Comparison of ENCODE assay signal across 21 mouse cellular contexts in genomic region chr8:118314188-118314563, GRCm38 (mm10). TPM values are rescaled to one million over a fixed set of nuclear protein-coding genes. Genes with fewer than 3 reads are reported as not detected.
DNase-seq lines count a peak whose midpoint lies in the region; ATAC-seq and TF ChIP-seq lines count a peak whose summit lies in the region.
"Had no signal": no experiment of that assay in that cellular context is flagged by ENCODE, and none has a peak within 500 bp of the region (broad histone marks: within the 10 kb centered on the region; RNA-seq: fewer than 3 reads in every experiment).

No protein-coding gene starts in this region.

- TF ChIP-seq CTCF in stomach, postnatal 0 days (IDR thresholded peaks at IDR 0.05; ENCODE audit: low read depth): no peak

- H3K9ac ChIP-seq in hindbrain, embryonic 14.5 days: no peak overlapping the region
- no peak overlapping the region for H3K9ac ChIP-seq in hindbrain, embryonic 16.5 days (ENCODE audit: low read depth, low read length)
- H3K9ac ChIP-seq in neural tube, embryonic 13.5 days: peak overlapping the region; percentile 51; the same call in 1 of the 2 replicates
- H3K9ac ChIP-seq in stomach, postnatal 0 days (ENCODE audit: low read length): no peak overlapping the region
- H3K9ac ChIP-seq: limb, embryonic 12.5 days; liver, postnatal 0 days had no signal

- H3K36me3 ChIP-seq in hindbrain, embryonic 14.5 days (replicated peaks; ENCODE audit: control insufficient read depth, insufficient read depth): no peaks in the 10 kb centered on the region
- no peaks in the 10 kb centered on the region for H3K36me3 ChIP-seq in hindbrain, embryonic 16.5 days (ENCODE audit: control insufficient read depth, insufficient read depth, low read length)
- no peaks in the 10 kb centered on the region for H3K36me3 ChIP-seq in neural tube, embryonic 13.5 days
- H3K36me3 ChIP-seq in stomach, postnatal 0 days (ENCODE audit: control insufficient read depth, insufficient read depth, low read length): no peaks in the 10 kb centered on the region
- H3K36me3 ChIP-seq: heart, embryonic 10.5 days; limb, embryonic 12.5 days had no signal

- no peaks in the 10 kb centered on the region for H3K9me3 ChIP-seq in hindbrain, embryonic 14.5 days (ENCODE audit: control insufficient read depth, low read length)
- no peaks in the 10 kb centered on the region for H3K9me3 ChIP-seq in hindbrain, embryonic 16.5 days (ENCODE audit: control insufficient read depth, low read length)
- no peaks in the 10 kb centered on the region for H3K9me3 ChIP-seq in neural tube, embryonic 13.5 days
- H3K9me3 ChIP-seq in stomach, postnatal 0 days (ENCODE audit: control insufficient read depth, low read length): no peaks in the 10 kb centered on the region
- H3K9me3 ChIP-seq: heart, embryonic 10.5 days; limb, embryonic 12.5 days had no signal

- H3K4me3 ChIP-seq in hindbrain, embryonic 14.5 days (replicated peaks; ENCODE audit: low read length): no peak overlapping the region
- H3K4me3 ChIP-seq in hindbrain, embryonic 16.5 days (ENCODE audit: low read length): no peak overlapping the region
- no peak overlapping the region for H3K4me3 ChIP-seq in neural tube, embryonic 13.5 days
- H3K4me3 ChIP-seq in stomach, postnatal 0 days (ENCODE audit: low read depth, low read length): no peak overlapping the region
- H3K4me3 ChIP-seq: heart, embryonic 10.5 days; layer of hippocampus, adult 2 months; limb, embryonic 12.5 days; megakaryocyte, embryonic 14.5 days had no signal

- no peak for DNase-seq in hindbrain, embryonic 14.5 days (ENCODE audit: low spot score)
- DNase-seq in lung, adult 18-20 months: peak; percentile 28 to 55
- DNase-seq in lung, postnatal 14 days: peak; percentile 3
- DNase-seq in stomach, postnatal 0 days (ENCODE audit: low spot score): no peak
- DNase-seq: adrenal gland, postnatal 25 days; cerebellum, adult 9-10 months; kidney, adult 9 months; kidney, postnatal 25 days; layer of hippocampus, postnatal 36 days; liver, postnatal 0 days; retina, postnatal 1 day; thymus, postnatal 14 days had no signal

- no peaks in the 10 kb centered on the region for H3K27me3 ChIP-seq in hindbrain, embryonic 14.5 days (ENCODE audit: control insufficient read depth, insufficient read depth, low read length)
- no peaks in the 10 kb centered on the region for H3K27me3 ChIP-seq in hindbrain, embryonic 16.5 days (replicated peaks; ENCODE audit: control insufficient read depth, insufficient read depth, low read length)
- H3K27me3 ChIP-seq in neural tube, embryonic 13.5 days: 0 out of 2 replicates have a peak, but pooled peaks cover 3% of the 10 kb centered on the region
- no peaks in the 10 kb centered on the region for H3K27me3 ChIP-seq in stomach, postnatal 0 days (ENCODE audit: control insufficient read depth, insufficient read depth, low read length)
- H3K27me3 ChIP-seq: limb, embryonic 12.5 days; megakaryocyte, embryonic 14.5 days had no signal

- peak overlapping the region; percentile 55; the same call in 1 of the 2 replicates for H3K27ac ChIP-seq in hindbrain, embryonic 14.5 days
- H3K27ac ChIP-seq in hindbrain, embryonic 16.5 days (ENCODE audit: low read depth, low read length): no peak overlapping the region
- H3K27ac ChIP-seq in neural tube, embryonic 13.5 days (replicated peaks): peak overlapping the region; percentile 84
- H3K27ac ChIP-seq in stomach, postnatal 0 days (replicated peaks): no peak overlapping the region
- H3K27ac ChIP-seq: layer of hippocampus, adult 2 months; limb, embryonic 12.5 days had no signal

- ATAC-seq in hindbrain, embryonic 14.5 days (ENCODE audit: low FRiP score): no peak
- ATAC-seq in hindbrain, embryonic 16.5 days: no peak
- no peak for ATAC-seq in neural tube, embryonic 13.5 days (ENCODE audit: low read depth)
- no peak for ATAC-seq in activated CD4-positive, CD25-positive, alpha-beta regulatory T cell, adult 4 months
- ATAC-seq in stomach, postnatal 0 days (ENCODE audit: low FRiP score, low TSS enrichment): no peak
- ATAC-seq: forebrain, embryonic 14.5 days; liver, postnatal 0 days had no signal

- no peak overlapping the region for H3K4me2 ChIP-seq in hindbrain, embryonic 14.5 days (replicated peaks)
- H3K4me2 ChIP-seq in hindbrain, embryonic 16.5 days (ENCODE audit: low read length): no peak overlapping the region
- peak overlapping the region; percentile 45 for H3K4me2 ChIP-seq in neural tube, embryonic 13.5 days
- no peak overlapping the region for H3K4me2 ChIP-seq in stomach, postnatal 0 days (replicated peaks; ENCODE audit: low read depth)
- H3K4me2 ChIP-seq: limb, embryonic 12.5 days; liver, embryonic 11.5 days had no signal

- WGBS in hindbrain, embryonic 14.5 days: 85% methylated on average over 6 of the region's 6 CpGs
- 90% methylated on average over 6 of the region's 6 CpGs for WGBS in hindbrain, embryonic 16.5 days
- 84% methylated on average over 6 of the region's 6 CpGs for WGBS in neural tube, embryonic 13.5 days
- 64% methylated on average over 6 of the region's 6 CpGs for WGBS in stomach, postnatal 0 days

- H3K4me1 ChIP-seq in hindbrain, embryonic 14.5 days (replicated peaks; ENCODE audit: control insufficient read depth, insufficient read depth, low read length): peaks cover 19% of the 10 kb centered on the region
- peaks cover 6% of the 10 kb centered on the region; the same call in 1 of the 2 replicates for H3K4me1 ChIP-seq in hindbrain, embryonic 16.5 days (ENCODE audit: control insufficient read depth, insufficient read depth, low read depth, low read length)
- peaks cover 53% of the 10 kb centered on the region for H3K4me1 ChIP-seq in neural tube, embryonic 13.5 days (replicated peaks)
- no peaks in the 10 kb centered on the region for H3K4me1 ChIP-seq in stomach, postnatal 0 days (replicated peaks; ENCODE audit: control insufficient read depth, insufficient read depth)
- H3K4me1 ChIP-seq: limb, embryonic 12.5 days; megakaryocyte, embryonic 14.5 days had no signal

- no peak for TF ChIP-seq EP300 in stomach, postnatal 0 days (optimal IDR thresholded peaks at IDR 0.05)

RNA-seq across cellular contexts. Expression of gene Cdh13, which starts 30.6 kb away (rescaled TPM):
- 134 and 166 TPM in 2 replicates for polyA plus RNA-seq in hindbrain, embryonic 14.5 days (2014; fragmentation: Nextera tagmentation; extraction: Ambion mirVana)
- 120 and 123 TPM in 2 replicates for polyA plus RNA-seq in hindbrain, embryonic 16.5 days (2015; fragmentation: Nextera tagmentation; extraction: Ambion mirVana)
- 60.9 and 69.8 TPM in 2 replicates for polyA plus RNA-seq in neural tube, embryonic 13.5 days (2015; fragmentation: Nextera tagmentation; extraction: Ambion mirVana)
- polyA plus RNA-seq in activated CD4-positive, CD25-positive, alpha-beta regulatory T cell, adult 4 months (2017; shearing (Covaris generic)): under 1 TPM; 0.15 to 0.34 TPM
- 18.5 and 21.3 TPM in 2 replicates for polyA plus RNA-seq in stomach, postnatal 0 days (2015; fragmentation: Nextera tagmentation; extraction: Ambion mirVana)

Comparison
In these comparisons a context has a peak if more than half of its experiments do, and no peak if none do; other contexts are left out.
1. H3K27ac ChIP-seq: peak in hindbrain, embryonic 14.5 days (single experiment) and neural tube, embryonic 13.5 days (single experiment); none in hindbrain, embryonic 16.5 days (single experiment) and stomach, postnatal 0 days (single experiment).
2. DNase-seq: peak in lung, adult 18-20 months (2 of 2) and lung, postnatal 14 days (single experiment); none in hindbrain, embryonic 14.5 days (single experiment) and stomach, postnatal 0 days (single experiment).
3. RNA of gene Cdh13, which starts 30.6 kb away (polyA plus RNA-seq): 134 to 166 TPM in hindbrain, embryonic 14.5 days, 120 to 123 TPM in hindbrain, embryonic 16.5 days, 60.9 to 69.8 TPM in neural tube, embryonic 13.5 days and 18.5 to 21.3 TPM in stomach, postnatal 0 days; 0.15 to 0.34 TPM in activated CD4-positive, CD25-positive, alpha-beta regulatory T cell, adult 4 months; every median in the first group is over 10 times any median in the second.